Mouse (Mus musculus) ES-CJ7 (cell line): ENCODE results near the gene Nacc2.

Source experiments
- DNase-seq: peaks from one replicate; pipeline ENCODE4 v3.0.0; 2011; ENCODE audit warnings: low read depth, low spot score

Nacc2 gene

DNA sequence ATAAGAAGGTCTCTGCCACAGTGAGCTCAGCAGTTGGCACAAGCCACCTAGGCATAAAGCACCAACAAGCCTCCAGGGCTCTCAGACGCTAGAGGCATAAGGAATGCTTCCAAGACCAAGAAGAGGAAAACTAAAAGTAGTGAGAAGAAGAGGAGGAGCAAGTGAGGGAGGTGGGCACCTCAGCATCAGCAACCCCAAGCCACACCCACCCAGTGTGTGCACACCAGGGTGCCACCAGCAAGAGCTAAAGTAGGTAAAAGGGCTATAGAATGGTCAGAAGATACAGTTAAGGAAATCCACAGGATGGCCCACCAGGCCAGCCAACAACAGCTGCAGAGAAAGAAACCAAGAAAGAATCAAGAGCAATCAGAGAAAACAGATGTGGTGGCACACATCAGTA, 111.6 kb downstream of the Nacc2 start:
- no peak for DNase-seq
